In genomic region chr13:26554266-26554665, GRCm38 (mm10) we compare ENCODE assay signal across 19 mouse cellular contexts.
A peak's percentile ranks its signal among the peaks of the same experiment; 100 is the strongest.
DNase-seq lines count a peak whose midpoint lies in the region; ATAC-seq and TF ChIP-seq lines count a peak whose summit lies in the region.
"Had no signal": no experiment of that assay in that cellular context is flagged by ENCODE, and none has a peak within 500 bp of the region (broad histone marks: within the 10 kb centered on the region; RNA-seq: fewer than 3 reads in every experiment).

No protein-coding gene starts in this region.

- no peak overlapping the region for H3K27ac ChIP-seq in kidney, postnatal 0 days
- H3K27ac ChIP-seq in neural tube, embryonic 11.5 days (ENCODE audit: low read depth, low read length), result no peak overlapping the region
- no peak overlapping the region for H3K27ac ChIP-seq in neural tube, embryonic 15.5 days (replicated peaks)
- no peak overlapping the region for H3K27ac ChIP-seq in limb, embryonic 11.5 days (replicated peaks; ENCODE audit: low read depth, low read length)
- H3K27ac ChIP-seq: heart, adult 2 months; heart, embryonic 15.5 days; hindbrain, embryonic 13.5 days; hindbrain, postnatal 0 days had no signal

- H3K9ac ChIP-seq in kidney, postnatal 0 days (ENCODE audit: low read depth, low read length), result no peak overlapping the region
- no peak overlapping the region for H3K9ac ChIP-seq in neural tube, embryonic 11.5 days (ENCODE audit: low read length)
- H3K9ac ChIP-seq in neural tube, embryonic 15.5 days (replicated peaks), result no peak overlapping the region
- H3K9ac ChIP-seq in limb, embryonic 11.5 days (ENCODE audit: low read length), result no peak overlapping the region
- H3K9ac ChIP-seq: heart, embryonic 15.5 days; hindbrain, embryonic 13.5 days had no signal

- WGBS in kidney, postnatal 0 days, result 35% methylated on average over 6 of the region's 6 CpGs
- WGBS in neural tube, embryonic 11.5 days, result 54% methylated on average over 6 of the region's 6 CpGs
- 45% methylated on average over 6 of the region's 6 CpGs for WGBS in neural tube, embryonic 15.5 days
- WGBS in limb, embryonic 11.5 days, result 28% methylated on average over 6 of the region's 6 CpGs

- no peaks in the 10 kb centered on the region for H3K4me1 ChIP-seq in kidney, postnatal 0 days (replicated peaks; ENCODE audit: insufficient read depth, low read length)
- H3K4me1 ChIP-seq in neural tube, embryonic 11.5 days (ENCODE audit: control insufficient read depth, insufficient read depth, low read length), result no peaks in the 10 kb centered on the region
- no peaks in the 10 kb centered on the region; the same call in 1 of the 2 replicates for H3K4me1 ChIP-seq in neural tube, embryonic 15.5 days
- H3K4me1 ChIP-seq in limb, embryonic 11.5 days (ENCODE audit: control insufficient read depth, insufficient read depth, low read length), result 0 out of 2 replicates have a peak, but pooled peaks cover 10% of the 10 kb centered on the region
- H3K4me1 ChIP-seq: heart, embryonic 15.5 days; hindbrain, embryonic 13.5 days had no signal

- H3K27me3 ChIP-seq in kidney, postnatal 0 days (ENCODE audit: insufficient read depth, low read length), result no peaks in the 10 kb centered on the region
- no peaks in the 10 kb centered on the region for H3K27me3 ChIP-seq in neural tube, embryonic 11.5 days (ENCODE audit: control insufficient read depth, insufficient read depth, low read length)
- no peaks in the 10 kb centered on the region for H3K27me3 ChIP-seq in neural tube, embryonic 15.5 days (replicated peaks)
- no peaks in the 10 kb centered on the region for H3K27me3 ChIP-seq in limb, embryonic 11.5 days (ENCODE audit: control insufficient read depth, insufficient read depth, low read length)
- H3K27me3 ChIP-seq: heart, embryonic 15.5 days; hindbrain, embryonic 13.5 days had no signal

- no peak overlapping the region for H3K4me2 ChIP-seq in kidney, postnatal 0 days (ENCODE audit: low read length)
- H3K4me2 ChIP-seq in neural tube, embryonic 11.5 days (ENCODE audit: low read depth), result no peak overlapping the region
- H3K4me2 ChIP-seq in neural tube, embryonic 15.5 days, result no peak overlapping the region
- H3K4me2 ChIP-seq in limb, embryonic 11.5 days (ENCODE audit: low read depth, severe bottlenecking), result no peak overlapping the region
- H3K4me2 ChIP-seq: heart, embryonic 11.5 days; heart, embryonic 15.5 days; hindbrain, embryonic 13.5 days had no signal

- ATAC-seq in kidney, postnatal 0 days (replicated peaks; ENCODE audit: low FRiP score, low read depth), result no peak
- no peak for ATAC-seq in neural tube, embryonic 11.5 days (ENCODE audit: insufficient read depth, low FRiP score, low TSS enrichment)
- ATAC-seq in neural tube, embryonic 15.5 days (ENCODE audit: low FRiP score), result no peak
- no peak for ATAC-seq in limb, embryonic 11.5 days (ENCODE audit: insufficient number of reproducible peaks, low FRiP score, low TSS enrichment, low read depth)
- ATAC-seq: forebrain, embryonic 16.5 days; hindbrain, postnatal 0 days had no signal

- no peaks in the 10 kb centered on the region for H3K36me3 ChIP-seq in kidney, postnatal 0 days (ENCODE audit: insufficient read depth, low read length)
- no peaks in the 10 kb centered on the region for H3K36me3 ChIP-seq in neural tube, embryonic 11.5 days (ENCODE audit: control insufficient read depth, insufficient read depth, low read length)
- H3K36me3 ChIP-seq in neural tube, embryonic 15.5 days, result no peaks in the 10 kb centered on the region
- no peaks in the 10 kb centered on the region for H3K36me3 ChIP-seq in limb, embryonic 11.5 days (ENCODE audit: control insufficient read depth, insufficient read depth, low read length)
- H3K36me3 ChIP-seq: heart, embryonic 15.5 days; hindbrain, embryonic 13.5 days had no signal

- no peak for TF ChIP-seq CTCF in kidney, postnatal 0 days (IDR thresholded peaks at IDR 0.05; ENCODE audit: low read depth)

- DNase-seq in kidney, postnatal 0 days (ENCODE audit: low spot score), result peak; percentile 59
- no peak for DNase-seq in kidney, adult 9 months
- DNase-seq in neural tube, embryonic 11.5 days (ENCODE audit: low spot score), result peak; percentile 16
- peak; percentile 40 for DNase-seq in limb, embryonic 11.5 days (ENCODE audit: low spot score)
- DNase-seq in urinary bladder, postnatal 14 days (ENCODE audit: low spot score), result no peak
- DNase-seq: adrenal gland, adult 2 months; adrenal gland, postnatal 25 days; cerebellum, adult 18-20 months; cerebellum, adult 9-11 months; cerebellum, postnatal 36 days; gastrocnemius, postnatal 14 days; heart, adult 2 months; heart, postnatal 14 days had no signal

- no peak overlapping the region for H3K4me3 ChIP-seq in kidney, postnatal 0 days (replicated peaks; ENCODE audit: low read depth, low read length)
- no peak overlapping the region for H3K4me3 ChIP-seq in neural tube, embryonic 11.5 days (ENCODE audit: low read depth, low read length)
- no peak overlapping the region for H3K4me3 ChIP-seq in neural tube, embryonic 15.5 days (replicated peaks)
- H3K4me3 ChIP-seq in limb, embryonic 11.5 days (ENCODE audit: low read depth, low read length), result no peak overlapping the region
- H3K4me3 ChIP-seq: heart, adult 2 months; heart, embryonic 15.5 days; hindbrain, embryonic 13.5 days had no signal

- H3K9me3 ChIP-seq in kidney, postnatal 0 days (replicated peaks; ENCODE audit: low read length), result no peaks in the 10 kb centered on the region
- H3K9me3 ChIP-seq in neural tube, embryonic 11.5 days (ENCODE audit: control insufficient read depth, low read length), result no peaks in the 10 kb centered on the region
- no peaks in the 10 kb centered on the region for H3K9me3 ChIP-seq in neural tube, embryonic 15.5 days (replicated peaks)
- no peaks in the 10 kb centered on the region for H3K9me3 ChIP-seq in limb, embryonic 11.5 days (ENCODE audit: control insufficient read depth, low read length)
- H3K9me3 ChIP-seq: heart, embryonic 15.5 days; hindbrain, embryonic 13.5 days had no signal

Comparison
In these comparisons a context has a peak if more than half of its experiments do, and no peak if none do; other contexts are left out.
1. DNase-seq: peak in kidney, postnatal 0 days (single experiment), neural tube, embryonic 11.5 days (single experiment) and limb, embryonic 11.5 days (single experiment); none in kidney, adult 9 months (single experiment) and urinary bladder, postnatal 14 days (single experiment).